Mouse (Mus musculus): ENCODE data around the gene Tmem102. TPM values are rescaled to one million over a fixed set of nuclear protein-coding genes. Genes with fewer than 3 reads are reported as not detected.

The Tmem102 gene
- polyA plus RNA-seq, 1 experiment from 2014 or later: 14.3 TPM

GRCm38 (mm10) chr11:69828832-69829231 is 23.4 kb upstream of the Tmem102 start:
- H3K36me3 ChIP-seq (ENCODE audit: insufficient read depth, low read length): no peaks in the 10 kb centered on the region
- no peak overlapping the region for H3K27ac ChIP-seq (ENCODE audit: low read length)
- TF ChIP-seq CTCF (IDR thresholded peaks at IDR 0.05) (no peak), EP300 (IDR thresholded peaks at IDR 0.05) (no peak)
- no peak for ATAC-seq
- WGBS: 73% methylated on average over 5 of the region's 5 CpGs
- H3K4me2 ChIP-seq (replicated peaks; ENCODE audit: low read depth, low read length): no peak overlapping the region
- DNase-seq (ENCODE audit: low spot score): no peak
- H3K4me3 ChIP-seq (ENCODE audit: low read depth, low read length): no peak overlapping the region
- no peak overlapping the region for H3K9ac ChIP-seq (replicated peaks; ENCODE audit: low read depth)
- no peaks in the 10 kb centered on the region for H3K9me3 ChIP-seq (ENCODE audit: low read length)
- H3K27me3 ChIP-seq (replicated peaks; ENCODE audit: insufficient read depth, low read length): no peaks in the 10 kb centered on the region
- H3K4me1 ChIP-seq (ENCODE audit: insufficient read depth, low read depth, low read length): no peaks in the 10 kb centered on the region

DNA sequence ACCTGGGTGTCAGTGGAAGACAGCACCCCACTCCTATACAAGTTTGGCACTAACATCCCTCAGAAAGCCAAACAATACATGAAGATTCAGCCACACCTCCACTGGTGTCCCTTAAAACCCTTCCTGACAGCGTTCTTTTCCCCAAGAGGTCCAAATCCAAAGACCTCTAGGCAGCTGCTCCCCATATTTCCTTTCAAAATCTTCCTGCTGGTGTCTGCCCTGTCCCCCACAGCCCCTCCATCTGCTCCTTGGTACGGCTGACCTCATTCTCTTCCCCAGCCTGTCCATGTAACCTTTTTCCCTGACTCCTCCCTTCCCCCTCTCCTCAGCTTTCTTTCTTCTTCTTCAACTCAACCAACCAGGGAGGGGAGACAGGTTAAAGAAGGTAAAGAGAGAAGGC is 18.0 kb upstream of the Tmem102 start:
- Histone ChIP-seq H3K36me3 (ENCODE audit: insufficient read depth, low read length) (no peaks in the 10 kb centered on the region), H3K4me1 (ENCODE audit: insufficient read depth, low read depth, low read length) (no peaks in the 10 kb centered on the region), H3K9me3 (ENCODE audit: low read length) (no peaks in the 10 kb centered on the region), H3K4me2 (replicated peaks; ENCODE audit: low read depth, low read length) (no peak overlapping the region), H3K4me3 (ENCODE audit: low read depth, low read length) (no peak overlapping the region), H3K27ac (ENCODE audit: low read length) (no peak overlapping the region), H3K27me3 (replicated peaks; ENCODE audit: insufficient read depth, low read length) (no peaks in the 10 kb centered on the region), H3K9ac (replicated peaks; ENCODE audit: low read depth) (no peak overlapping the region)
- 61% methylated on average over 2 of the region's 2 CpGs for WGBS
- DNase-seq (ENCODE audit: low spot score): no peak
- TF ChIP-seq EP300 (IDR thresholded peaks at IDR 0.05): no peak
- TF ChIP-seq CTCF (IDR thresholded peaks at IDR 0.05): no peak
- ATAC-seq: no peak

- H3K36me3 ChIP-seq (ENCODE audit: insufficient read depth, low read length): no peaks in the 10 kb centered on the region
- H3K9me3 ChIP-seq (ENCODE audit: low read length): no peaks in the 10 kb centered on the region
- H3K4me3 ChIP-seq (ENCODE audit: low read depth, low read length): no peak within 1 kb of the TSS
- DNase-seq (ENCODE audit: low spot score) (no peak), ATAC-seq (no peak)
- WGBS: 85% methylated on average over 3 of the region's 3 CpGs
- H3K27me3 ChIP-seq (replicated peaks; ENCODE audit: insufficient read depth, low read length): no peaks in the 10 kb centered on the region
- no peak within 1 kb of the TSS for H3K4me2 ChIP-seq (replicated peaks; ENCODE audit: low read depth, low read length)
- H3K27ac ChIP-seq (ENCODE audit: low read length): no peak within 1 kb of the TSS
- TF ChIP-seq CTCF (IDR thresholded peaks at IDR 0.05): no peak
- TF ChIP-seq EP300 (IDR thresholded peaks at IDR 0.05): no peak
- no peak within 1 kb of the TSS for H3K9ac ChIP-seq (replicated peaks; ENCODE audit: low read depth)
- no peaks in the 10 kb centered on the region for H3K4me1 ChIP-seq (ENCODE audit: insufficient read depth, low read depth, low read length)
These were observed 16.7 kb upstream of the Tmem102 start, which contains the start of gene Spem1 for GRCm38 (mm10) chr11:69822080-69822479. Gene Spem1, minus strand, starts transcription at chr11:69822180.

DNA sequence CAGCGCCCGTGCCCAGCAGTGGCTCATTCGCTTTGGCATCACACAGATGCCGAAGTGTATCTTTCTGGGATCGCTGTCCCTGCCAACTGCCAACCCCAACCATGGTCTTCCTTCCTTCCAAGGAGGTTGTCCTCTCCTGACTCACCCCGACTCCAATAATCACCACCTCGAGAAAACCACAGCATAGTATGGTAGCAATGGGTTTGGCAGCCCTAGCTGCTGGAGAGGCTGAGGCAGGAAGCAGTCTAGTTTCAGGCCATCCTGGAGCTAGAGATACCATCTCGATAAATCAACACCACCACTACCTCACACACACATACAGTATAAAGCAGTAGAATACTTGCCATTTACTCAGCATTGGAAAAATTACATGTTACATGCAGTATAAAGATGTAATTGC is 13.4 kb upstream of the Tmem102 start:
- H3K36me3 ChIP-seq (ENCODE audit: insufficient read depth, low read length): no peaks in the 10 kb centered on the region
- 88% methylated on average over 8 of the region's 8 CpGs for WGBS
- H3K9ac ChIP-seq (replicated peaks; ENCODE audit: low read depth): no peak overlapping the region
- H3K27me3 ChIP-seq (replicated peaks; ENCODE audit: insufficient read depth, low read length): no peaks in the 10 kb centered on the region
- no peaks in the 10 kb centered on the region for H3K9me3 ChIP-seq (ENCODE audit: low read length)
- no peak overlapping the region for H3K4me3 ChIP-seq (ENCODE audit: low read depth, low read length)
- ATAC-seq (no peak), DNase-seq (ENCODE audit: low spot score) (no peak)
- H3K27ac ChIP-seq (ENCODE audit: low read length): no peak overlapping the region
- no peak for TF ChIP-seq CTCF (IDR thresholded peaks at IDR 0.05)
- no peak for TF ChIP-seq EP300 (IDR thresholded peaks at IDR 0.05)
- H3K4me2 ChIP-seq (replicated peaks; ENCODE audit: low read depth, low read length): no peak overlapping the region
- no peaks in the 10 kb centered on the region for H3K4me1 ChIP-seq (ENCODE audit: insufficient read depth, low read depth, low read length)

DNA sequence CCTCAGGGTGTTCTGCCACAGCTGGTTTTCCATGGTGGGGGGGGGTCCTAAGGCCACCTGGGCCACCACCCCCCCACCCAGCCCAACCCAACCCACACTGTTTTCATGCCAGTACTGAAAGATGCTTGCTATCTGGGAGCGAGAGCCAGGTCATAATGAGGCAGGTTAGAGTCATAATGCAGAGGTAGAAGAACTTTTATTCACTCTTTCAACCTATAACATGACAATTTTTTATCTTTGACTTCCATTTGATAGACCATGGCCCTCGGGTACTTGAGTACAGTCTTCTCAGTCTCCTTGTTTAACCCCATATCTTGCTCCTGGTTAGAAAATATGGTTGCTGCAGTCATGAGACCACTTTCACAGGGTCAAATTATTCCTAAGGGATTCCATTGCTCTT is 12.9 kb upstream of the Tmem102 start, which contains the start of gene Spem2:
Spem2 (minus strand) TSS at position 101 of the 400 bp plus-strand sequence.
- Histone ChIP-seq H3K27me3 (replicated peaks; ENCODE audit: insufficient read depth, low read length) (no peaks in the 10 kb centered on the region), H3K9me3 (ENCODE audit: low read length) (no peaks in the 10 kb centered on the region), H3K36me3 (ENCODE audit: insufficient read depth, low read length) (no peaks in the 10 kb centered on the region), H3K4me2 (replicated peaks; ENCODE audit: low read depth, low read length) (no peak within 1 kb of the TSS), H3K9ac (replicated peaks; ENCODE audit: low read depth) (no peak within 1 kb of the TSS), H3K4me3 (ENCODE audit: low read depth, low read length) (no peak within 1 kb of the TSS), H3K27ac (ENCODE audit: low read length) (no peak within 1 kb of the TSS), H3K4me1 (ENCODE audit: insufficient read depth, low read depth, low read length) (no peaks in the 10 kb centered on the region)
- ATAC-seq: no peak
- 72% methylated on average over 2 of the region's 2 CpGs for WGBS
- TF ChIP-seq CTCF (IDR thresholded peaks at IDR 0.05) (no peak), EP300 (IDR thresholded peaks at IDR 0.05) (no peak)
- no peak for DNase-seq (ENCODE audit: low spot score)

DNA sequence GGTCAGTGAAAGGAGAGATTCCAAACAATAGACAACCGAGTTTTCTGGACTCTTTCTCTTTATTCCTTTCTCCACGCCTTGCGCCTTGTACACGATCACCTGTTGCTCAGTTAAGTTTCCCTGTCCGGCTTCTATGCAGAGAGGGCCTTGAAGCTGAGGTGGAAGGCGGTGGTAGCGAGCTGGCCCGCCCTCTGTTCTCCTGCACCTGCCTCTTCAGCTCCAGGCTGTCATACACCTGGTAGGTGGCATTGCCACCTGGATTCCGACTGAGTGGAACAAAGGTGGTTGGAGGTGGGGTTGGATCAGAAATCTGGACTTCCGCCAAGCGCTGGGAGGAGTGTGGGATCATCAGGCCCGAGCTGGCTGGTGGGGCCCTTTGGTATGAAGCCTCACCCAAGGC is 11.1 kb upstream of the Tmem102 start:
- ATAC-seq: no peak
- DNase-seq (ENCODE audit: low spot score): no peak
- H3K4me1 ChIP-seq (ENCODE audit: insufficient read depth, low read depth, low read length): no peaks in the 10 kb centered on the region
- H3K4me2 ChIP-seq (replicated peaks; ENCODE audit: low read depth, low read length): no peak overlapping the region
- H3K4me3 ChIP-seq (ENCODE audit: low read depth, low read length): no peak overlapping the region
- 85% methylated on average over 12 of the region's 12 CpGs for WGBS
- no peaks in the 10 kb centered on the region for H3K36me3 ChIP-seq (ENCODE audit: insufficient read depth, low read length)
- H3K27ac ChIP-seq (ENCODE audit: low read length): no peak overlapping the region
- TF ChIP-seq CTCF (IDR thresholded peaks at IDR 0.05) (no peak), EP300 (IDR thresholded peaks at IDR 0.05) (no peak)
- H3K9me3 ChIP-seq (ENCODE audit: low read length): no peaks in the 10 kb centered on the region
- H3K27me3 ChIP-seq (replicated peaks; ENCODE audit: insufficient read depth, low read length): no peaks in the 10 kb centered on the region
- no peak overlapping the region for H3K9ac ChIP-seq (replicated peaks; ENCODE audit: low read depth)

DNA sequence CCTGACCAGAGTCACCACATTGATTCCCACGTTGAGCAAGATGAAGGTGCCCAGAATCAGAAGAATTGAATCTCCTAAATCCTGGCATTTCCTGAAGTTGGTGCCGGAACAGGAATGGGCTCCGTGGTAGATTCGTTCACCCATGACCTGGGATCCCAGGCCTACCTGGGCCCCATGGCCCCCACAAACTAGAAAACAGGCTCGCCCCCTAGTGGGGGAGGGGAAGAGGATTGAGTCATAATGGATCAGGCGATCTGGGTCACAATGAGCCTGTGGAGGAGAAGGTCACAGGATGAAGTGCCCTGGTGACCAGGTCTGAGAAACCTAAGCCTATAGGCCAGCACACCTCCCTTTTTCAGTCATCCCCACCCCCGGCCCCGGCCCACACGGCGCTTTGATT is 9.7 kb upstream of the Tmem102 start, which contains the start of gene Gm39566:
Gm39566 (minus strand) TSS at position 144 of the 400 bp plus-strand sequence.
- TF ChIP-seq CTCF (IDR thresholded peaks at IDR 0.05) (no peak), EP300 (IDR thresholded peaks at IDR 0.05) (no peak)

More for the DNA sequence above, 9.7 kb upstream of the Tmem102 start, which contains the start of gene Gm39566:
- Histone ChIP-seq H3K4me1 (ENCODE audit: insufficient read depth, low read depth, low read length) (no peaks in the 10 kb centered on the region), H3K4me3 (ENCODE audit: low read depth, low read length) (no peak within 1 kb of the TSS), H3K27me3 (replicated peaks; ENCODE audit: insufficient read depth, low read length) (no peaks in the 10 kb centered on the region), H3K4me2 (replicated peaks; ENCODE audit: low read depth, low read length) (no peak within 1 kb of the TSS), H3K9me3 (ENCODE audit: low read length) (no peaks in the 10 kb centered on the region), H3K9ac (replicated peaks; ENCODE audit: low read depth) (no peak within 1 kb of the TSS), H3K36me3 (ENCODE audit: insufficient read depth, low read length) (no peaks in the 10 kb centered on the region), H3K27ac (ENCODE audit: low read length) (no peak within 1 kb of the TSS)
- DNase-seq (ENCODE audit: low spot score) (no peak), ATAC-seq (no peak)
- 56% methylated on average over 10 of the region's 10 CpGs for WGBS
